Mouse (Mus musculus) kidney, postnatal 4 days (tissue): Measurements from ENCODE around the gene Nudt16.
"Not testable (repeated sequence)": the region's sequence is repeated elsewhere in the genome, so short reads cannot be mapped to it uniquely, and the experiment has no call there.

ENCODE experiments used
- DNase-seq, 2 experiments: peaks; one replicate each; pipeline ENCODE4 v3.0.0; 2021; ENCODE audit warnings: mixed read lengths in 2 of 2

The Nudt16 gene

DNA sequence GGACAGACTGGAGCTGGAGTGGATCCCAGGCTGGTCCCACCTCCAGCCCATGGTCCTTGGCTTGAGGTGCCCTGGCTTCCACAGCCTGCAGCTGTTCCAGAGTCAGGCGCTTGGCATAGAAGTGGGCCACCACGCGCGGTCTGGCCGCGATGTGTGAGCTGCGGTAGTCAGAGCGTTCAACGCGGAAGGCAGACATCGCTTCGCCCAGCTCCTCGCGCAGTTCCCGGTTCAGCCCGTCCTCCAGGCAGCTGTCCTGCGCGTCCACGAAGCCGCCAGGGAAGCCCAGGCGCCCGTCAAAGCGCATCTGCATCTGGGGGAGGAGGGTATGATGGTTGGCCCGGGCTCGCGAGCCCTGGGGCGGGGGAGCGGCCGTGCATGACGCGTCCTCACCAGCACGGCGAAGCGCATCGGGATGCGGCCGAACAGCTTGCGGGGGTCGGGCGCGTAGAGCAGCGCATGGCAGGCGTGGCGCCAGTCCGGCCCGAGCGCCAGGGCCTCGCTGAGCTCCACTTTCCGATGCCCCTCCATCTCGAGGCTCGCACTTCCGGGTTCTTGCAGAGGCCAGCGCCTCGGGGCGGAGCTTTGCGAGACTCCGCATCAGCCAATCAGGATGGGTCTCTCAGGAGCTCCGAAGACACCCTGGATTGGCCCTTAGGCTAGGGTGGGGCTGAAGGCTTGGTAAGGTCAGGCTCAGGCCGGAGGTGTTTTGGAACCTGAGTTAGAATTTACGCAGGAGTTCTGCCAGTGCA is at the start of gene Nudt16:
Nudt16 (minus strand) TSS at position 572 of the 749 bp plus-strand sequence.
- peak; percentile 88 to 94 for DNase-seq

DNA sequence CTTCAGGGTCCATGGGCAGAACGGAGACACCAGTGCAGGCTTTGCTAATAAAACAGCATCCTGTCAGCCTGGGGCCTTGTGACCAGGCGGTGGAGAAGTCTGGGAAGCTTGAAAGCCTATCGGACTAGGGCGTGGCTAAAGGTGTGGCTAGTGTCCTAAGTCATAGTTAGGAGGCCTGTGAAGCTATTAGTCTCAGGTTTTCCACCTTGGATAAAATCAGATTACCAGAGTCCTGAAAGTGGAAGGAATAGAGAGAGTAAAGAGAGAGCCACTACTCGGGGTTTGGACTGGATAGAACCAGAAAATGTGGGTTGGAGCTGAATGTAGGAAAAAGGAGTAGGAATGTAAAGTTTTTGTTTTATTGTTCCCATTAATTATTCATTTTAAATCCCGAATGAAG is 13.4 kb upstream of the Nudt16 start, which contains the start of gene 1700080E11Rik:
1700080E11Rik (minus strand) TSS at position 101 of the 400 bp plus-strand sequence.
- no peak for DNase-seq

DNA sequence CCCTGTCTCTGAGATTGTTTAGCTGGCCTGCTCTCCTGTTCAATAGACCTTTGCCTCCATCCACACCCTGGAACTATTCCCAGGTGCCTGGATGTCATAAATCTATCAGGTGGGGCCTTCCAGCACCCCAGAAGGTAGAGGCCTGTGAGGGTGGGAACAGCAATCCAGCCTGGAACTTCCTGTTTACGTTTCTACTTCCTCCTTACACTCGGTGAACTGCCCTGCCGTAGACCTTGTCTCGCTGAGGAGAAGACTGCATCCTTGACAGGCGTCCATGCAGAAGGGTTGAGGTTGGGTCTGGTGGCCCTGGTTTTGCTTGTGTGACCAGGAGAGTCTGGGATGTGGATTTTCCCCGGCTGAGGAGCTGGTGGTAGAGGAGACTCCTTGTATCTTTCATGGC is 7.6 kb upstream of the Nudt16 start:
- no peak for DNase-seq

DNA sequence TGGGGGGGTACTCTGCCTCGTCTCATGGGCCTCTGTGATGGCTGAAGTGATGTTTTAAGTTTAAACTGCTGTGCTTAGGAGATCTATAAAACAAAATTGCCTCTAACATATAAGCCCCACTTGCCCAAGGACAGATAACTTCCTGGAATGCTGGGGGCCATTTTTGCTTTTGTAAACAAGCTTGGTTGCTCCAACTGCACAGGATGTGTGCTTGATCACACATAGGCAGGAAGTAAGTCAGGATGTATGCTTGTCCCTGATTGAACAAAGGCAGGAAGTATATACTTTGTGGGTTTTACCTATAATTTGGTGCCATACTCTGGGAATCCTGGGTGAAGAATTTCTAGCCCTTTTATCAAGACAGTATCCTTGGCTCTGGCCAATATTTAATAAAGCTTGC is 4.8 kb upstream of the Nudt16 start:
- no peak for DNase-seq

DNA sequence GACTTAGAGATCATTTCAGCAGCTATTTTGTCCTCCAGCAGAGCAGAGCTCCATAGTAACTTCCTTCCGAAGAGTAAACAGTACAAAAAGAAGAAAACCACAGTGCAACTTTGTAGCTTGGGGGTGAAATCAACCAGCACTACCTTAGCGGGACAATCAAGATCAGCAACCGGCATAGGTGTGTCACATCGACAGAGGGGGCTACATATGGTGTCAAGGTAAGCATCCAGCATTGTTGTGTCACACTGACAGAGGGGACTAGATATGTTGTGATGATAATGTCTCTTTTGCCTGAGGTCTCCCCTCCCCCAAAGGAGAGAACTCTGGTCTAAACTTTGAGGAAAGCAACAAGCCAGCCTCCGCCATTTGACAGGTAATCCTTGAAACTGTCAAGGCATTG is 2.9 kb upstream of the Nudt16 start:
- no peak for DNase-seq

DNA sequence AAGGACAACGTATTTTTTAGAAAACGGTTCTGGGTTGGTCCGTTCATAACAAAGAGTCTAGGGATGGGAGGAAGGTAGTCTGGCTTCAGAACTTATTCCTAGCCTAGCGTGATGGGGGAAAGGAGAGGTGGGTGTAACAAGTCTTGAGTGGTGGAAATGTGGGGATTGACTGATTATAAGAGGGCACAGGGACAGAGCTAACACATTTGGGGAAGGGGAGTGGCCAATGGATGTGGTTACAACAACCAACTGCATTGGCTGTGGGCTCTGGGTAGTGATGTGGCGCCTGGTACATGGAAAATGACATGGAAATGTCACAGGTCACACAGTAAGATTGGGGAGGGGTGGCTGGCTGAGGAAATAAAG is 361 bp upstream of the Nudt16 start:
- no peak for DNase-seq

DNA sequence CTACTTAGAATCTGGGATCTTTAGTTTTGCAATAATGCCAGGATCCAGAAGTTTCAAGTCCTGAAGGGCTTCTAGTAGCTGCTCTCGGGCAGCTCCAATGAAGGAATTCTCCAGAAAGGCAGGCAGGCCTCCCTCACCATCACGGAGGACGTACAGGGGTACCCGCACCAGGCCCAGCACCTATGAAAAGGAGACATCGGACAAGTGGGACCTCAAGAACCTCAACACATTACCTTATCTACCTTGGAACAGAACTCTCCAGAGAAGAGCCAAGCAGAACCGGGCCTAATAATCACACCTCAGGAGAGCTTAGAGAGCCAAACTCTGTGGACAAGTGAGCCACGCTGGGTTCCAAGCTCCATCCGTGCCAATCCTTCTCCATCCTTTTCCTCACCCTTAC is 1.3 kb downstream of the Nudt16 start:
- DNase-seq: no peak

DNA sequence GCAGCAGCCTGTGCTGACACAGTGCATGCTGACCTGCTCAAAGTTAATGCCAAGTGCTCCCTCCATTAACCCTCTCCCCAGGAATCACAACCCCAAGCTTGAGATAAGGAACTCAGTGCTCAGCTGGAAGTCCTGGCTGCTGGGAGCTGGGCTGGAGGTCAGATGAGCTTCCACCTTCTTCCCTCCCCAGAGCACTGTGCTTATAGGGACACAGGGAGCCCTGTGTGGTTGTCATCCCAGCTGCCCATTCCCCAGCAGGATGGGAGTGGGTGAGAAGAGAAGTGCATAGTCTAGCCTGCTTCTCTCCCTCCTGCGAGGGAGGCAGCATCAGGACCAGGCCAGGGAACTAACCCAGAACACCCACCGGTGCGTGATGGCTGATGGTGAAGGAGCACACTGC is 6.4 kb downstream of the Nudt16 start:
- not testable (repeated sequence) for DNase-seq

DNA sequence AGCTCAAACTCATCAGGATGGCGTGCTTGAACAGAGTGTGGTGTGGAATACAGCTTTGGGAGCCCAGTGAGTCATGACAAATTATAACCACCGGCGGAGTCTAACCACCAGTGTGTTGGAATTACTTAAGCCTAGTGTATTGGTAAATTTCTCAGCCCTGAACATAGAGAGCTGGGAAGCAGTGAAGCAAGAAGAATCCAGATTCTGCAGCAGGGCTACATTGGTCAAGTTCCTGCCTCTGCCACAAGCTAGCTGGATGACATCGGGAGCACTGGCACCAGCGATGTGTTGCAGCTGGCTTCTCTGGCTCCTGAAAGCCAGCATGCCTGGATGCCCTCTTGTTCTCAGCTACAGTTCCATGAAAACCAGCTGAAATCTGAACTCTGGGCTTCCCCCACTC is 27.7 kb downstream of the Nudt16 start:
- peak; percentile 6 to 13 for DNase-seq

DNA sequence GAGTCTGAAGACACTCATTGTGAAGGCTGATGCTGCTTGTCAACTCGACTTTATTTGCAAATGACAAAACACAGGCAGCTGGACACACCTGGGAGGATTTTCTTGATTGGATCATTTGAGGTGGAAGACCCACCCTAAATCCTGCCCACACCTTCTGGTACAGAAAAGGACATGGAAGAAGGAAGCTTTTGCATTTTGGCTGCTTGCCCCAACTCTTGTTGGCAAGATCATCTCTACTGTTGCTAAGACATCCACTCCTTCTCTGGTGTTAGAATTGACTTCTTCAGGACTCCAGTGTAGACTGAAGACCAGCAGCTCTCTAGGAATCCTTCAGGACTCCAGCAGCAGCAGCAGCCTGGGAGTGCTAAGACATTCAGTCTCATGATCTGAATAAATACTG is 29.7 kb downstream of the Nudt16 start:
- no peak for DNase-seq

DNA sequence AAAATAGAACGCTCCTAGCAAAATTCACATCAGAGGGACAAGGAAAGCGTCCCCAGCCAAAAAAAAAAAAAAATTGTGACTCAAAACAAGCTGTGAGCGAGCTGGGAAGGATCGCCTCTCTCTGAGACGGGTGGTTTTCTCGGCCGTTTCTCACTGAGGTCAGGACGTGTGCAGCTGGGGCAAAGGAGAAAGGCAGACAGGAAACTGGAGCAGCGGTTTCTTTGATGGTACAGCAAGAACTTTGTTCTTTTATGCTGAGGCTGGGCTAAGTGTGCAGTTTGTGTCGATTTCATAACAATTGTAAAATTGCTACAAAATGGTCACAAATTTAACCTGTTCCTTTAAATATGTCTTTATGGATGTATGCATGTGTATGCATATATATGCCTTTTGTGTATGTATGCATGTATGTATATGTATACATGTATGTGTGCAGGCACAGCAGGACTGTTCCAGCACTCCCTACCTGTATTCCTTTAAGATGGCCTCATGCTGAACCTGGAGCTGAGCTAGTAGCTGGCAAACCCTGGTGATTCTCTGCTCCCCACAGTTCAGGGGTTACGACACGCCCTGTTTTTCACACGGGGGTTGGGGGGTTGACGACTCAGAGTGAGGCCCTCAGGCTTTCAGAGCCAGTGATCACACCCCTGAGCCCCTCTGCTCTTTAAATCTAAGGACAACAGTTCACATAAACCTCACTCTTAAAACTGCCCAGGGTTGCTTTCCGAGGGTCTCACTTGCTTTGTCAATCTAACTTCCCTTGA is 30.6 kb downstream of the Nudt16 start:
- no peak for DNase-seq

DNA sequence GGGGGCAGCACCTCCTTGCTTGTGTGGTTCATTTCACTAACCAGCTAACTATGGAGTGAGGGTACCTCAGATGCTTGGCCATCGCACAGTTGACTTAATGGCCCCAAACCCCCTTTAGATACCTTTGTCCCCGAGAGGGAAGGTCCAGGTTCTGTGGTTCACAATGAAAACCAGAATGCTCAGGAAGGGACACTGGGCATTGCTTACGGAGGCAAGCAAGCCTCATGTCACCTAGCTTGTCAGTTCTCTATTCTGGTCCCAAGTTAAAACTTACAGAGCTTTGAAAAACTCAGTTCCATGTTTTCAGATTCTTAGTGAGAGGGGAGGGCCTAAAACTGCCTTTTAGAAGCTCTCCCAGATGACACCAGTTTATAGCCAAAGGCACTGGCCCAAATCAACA is 51.4 kb downstream of the Nudt16 start:
- no peak for DNase-seq
